Mouse (Mus musculus) forebrain, postnatal 0 days (tissue): ENCODE data around the gene Cyb5rl. TPM values are rescaled to one million over a fixed set of nuclear protein-coding genes. Genes with fewer than 3 reads are reported as not detected.

Experiments
- ATAC-seq: fragments of 200-750 bp; cut with Nextera tagmentation; 2 replicates; pipeline ENCODE4 v1.8.0; 2017; ENCODE audit warnings: mild to moderate bottlenecking, moderate library complexity
- DNase-seq: peaks from one replicate; pipeline ENCODE4 v3.0.0-alpha.2; 2015
- H3K27ac ChIP-seq: fragments of 300-500 bp; sonication (generic); 2 replicates; pipeline ENCODE4 v1.5.1; 2014; ENCODE audit warnings: low read depth, mild to moderate bottlenecking, antibody characterized with exemption, low read length, moderate library complexity, mixed read lengths
- H3K27me3 ChIP-seq: fragments of 300-500 bp; sonication (generic); 2 replicates; pipeline ENCODE4 v1.6.1; 2014; ENCODE audit warnings: mild to moderate bottlenecking, low read length, mixed read lengths; ENCODE audit not compliant: insufficient read depth
- H3K36me3 ChIP-seq: fragments of 300-500 bp; sonication (generic); 2 replicates; pipeline ENCODE4 v1.6.1; 2014; ENCODE audit warnings: mild to moderate bottlenecking, moderate library complexity; ENCODE audit not compliant: insufficient read depth
- H3K4me1 ChIP-seq: fragments of 300-500 bp; sonication (generic); 2 replicates; pipeline ENCODE4 v1.6.1; 2014; ENCODE audit warnings: antibody characterized with exemption; ENCODE audit not compliant: insufficient read depth
- H3K4me2 ChIP-seq: fragments of 300-500 bp; sonication (generic); 2 replicates; pipeline ENCODE4 v1.6.1; 2014; ENCODE audit warnings: low read depth, mild to moderate bottlenecking, moderate library complexity
- H3K4me3 ChIP-seq: fragments of 300-500 bp; sonication (generic); 2 replicates; pipeline ENCODE4 v1.5.1; 2014; ENCODE audit warnings: low read depth, low read length, mixed read lengths
- H3K9ac ChIP-seq: fragments of 300-500 bp; sonication (generic); 2 replicates; pipeline ENCODE4 v1.6.1; 2014; ENCODE audit warnings: mild to moderate bottlenecking
- H3K9me3 ChIP-seq: fragments of 300-500 bp; sonication (generic); 2 replicates; pipeline ENCODE4 v1.6.1; 2016; ENCODE audit warnings: low read length
- CTCF ChIP-seq: sonication (generic); IDR thresholded peaks from 2 replicates; pipeline ENCODE4 v1.5.1; 2016; ENCODE audit warnings: antibody characterized with exemption, control low read depth, low read depth
- WGBS: fragments of 180-500 bp; shearing (Covaris S2); extraction: QIAGEN DNeasy Blood & Tissue Kit; methylation state at CpG from one replicate; pipeline ENCODE4 v1.1.7; 2014; 5-methylcytosine and 5-hydroxymethylcytosine counted together
- polyA plus RNA-seq: library from polyadenylated mRNA; unstranded; fragments of >200 nt; fragmentation: Nextera tagmentation; extraction: Ambion mirVana; gene quantifications from 2 replicates; pipeline ENCODE4 v1.2.1, GENCODE M21; 2015
- total RNA-seq: library from RNA; depleted of rRNA; stranded (reverse); fragments of >200 nt; gene quantifications from 2 replicates; pipeline ENCODE4 v1.2.3, GENCODE M21; 2014

The Cyb5rl gene
- total and polyA plus RNA-seq, 2 experiments from 2014 or later = 4.5 to 4.6 TPM

- no peak overlapping the region for H3K27ac ChIP-seq
- peak; percentile 35 for DNase-seq
Observed at GRCm38 (mm10) chr4:107075456-107075855, 8.7 kb downstream of the Cyb5rl start.

GRCm38 (mm10) chr4:107078894-107079293 is 12.1 kb downstream of the Cyb5rl start:
- no peaks in the 10 kb centered on the region for H3K27me3 ChIP-seq
- no peak for DNase-seq
- WGBS = 87% methylated on average over 4 of the region's 4 CpGs
- H3K4me1 ChIP-seq = 0 out of 2 replicates have a peak, but pooled peaks cover 2% of the 10 kb centered on the region
- no peak overlapping the region for H3K4me2 ChIP-seq
- H3K27ac ChIP-seq = no peak overlapping the region
- no peak overlapping the region for H3K9ac ChIP-seq
- no peak overlapping the region for H3K4me3 ChIP-seq
- TF ChIP-seq CTCF = no peak
- H3K36me3 ChIP-seq = no peaks in the 10 kb centered on the region
- no peaks in the 10 kb centered on the region for H3K9me3 ChIP-seq
- peak; percentile 42; the same call in 1 of the 2 replicates for ATAC-seq

More at GRCm38 (mm10) chr4:107075456-107075855, 8.7 kb downstream of the Cyb5rl start:
- 50% methylated on average over 5 of the region's 5 CpGs for WGBS
- no peaks in the 10 kb centered on the region for H3K9me3 ChIP-seq
- ATAC-seq = peak; percentile 75
- no peaks in the 10 kb centered on the region for H3K36me3 ChIP-seq
- TF ChIP-seq CTCF = no peak
- H3K4me2 ChIP-seq = no peak overlapping the region
- no peak overlapping the region for H3K9ac ChIP-seq
- H3K27me3 ChIP-seq = no peaks in the 10 kb centered on the region
- H3K4me3 ChIP-seq = no peak overlapping the region
- no peaks in the 10 kb centered on the region for H3K4me1 ChIP-seq

GRCm38 (mm10) chr4:107079716-107080115 is 12.9 kb downstream of the Cyb5rl start:
- no peak for DNase-seq
- Histone ChIP-seq H3K27ac (no peak overlapping the region), H3K9ac (no peak overlapping the region), H3K9me3 (no peaks in the 10 kb centered on the region), H3K27me3 (no peaks in the 10 kb centered on the region), H3K4me3 (no peak overlapping the region), H3K4me1 (peaks cover 9% of the 10 kb centered on the region), H3K4me2 (no peak overlapping the region), H3K36me3 (no peaks in the 10 kb centered on the region)
- no peak for ATAC-seq
- no peak for TF ChIP-seq CTCF

GRCm38 (mm10) chr4:107082185-107082584 is 15.4 kb downstream of the Cyb5rl start:
- no peak for TF ChIP-seq CTCF
- Histone ChIP-seq H3K9me3 (no peaks in the 10 kb centered on the region), H3K9ac (no peak overlapping the region), H3K4me2 (no peak overlapping the region), H3K4me1 (peaks cover 16% of the 10 kb centered on the region), H3K36me3 (no peaks in the 10 kb centered on the region), H3K4me3 (no peak overlapping the region), H3K27ac (no peak overlapping the region), H3K27me3 (no peaks in the 10 kb centered on the region)
- ATAC-seq (no peak), DNase-seq (no peak)
- 85% methylated on average over 3 of the region's 3 CpGs for WGBS

GRCm38 (mm10) chr4:107083126-107083525 is 16.3 kb downstream of the Cyb5rl start:
- no peak overlapping the region for H3K27ac ChIP-seq
- H3K27me3 ChIP-seq = no peaks in the 10 kb centered on the region
- ATAC-seq (no peak), DNase-seq (no peak)
- no peak for TF ChIP-seq CTCF
- no peak overlapping the region for H3K4me3 ChIP-seq
- H3K9ac ChIP-seq = no peak overlapping the region
- no peaks in the 10 kb centered on the region for H3K9me3 ChIP-seq
- H3K4me2 ChIP-seq = no peak overlapping the region
- no peaks in the 10 kb centered on the region for H3K36me3 ChIP-seq
- 96% methylated on average over 4 of the region's 4 CpGs for WGBS
- H3K4me1 ChIP-seq = peaks cover 16% of the 10 kb centered on the region

GRCm38 (mm10) chr4:107084343-107084742 is 17.6 kb downstream of the Cyb5rl start:
- 8% methylated on average over 1 of the region's 1 CpGs for WGBS
- ATAC-seq (peak; percentile 46), DNase-seq (no peak)
- no peak for TF ChIP-seq CTCF
- Histone ChIP-seq H3K4me2 (no peak overlapping the region), H3K4me1 (peaks cover 16% of the 10 kb centered on the region), H3K9me3 (no peaks in the 10 kb centered on the region), H3K9ac (no peak overlapping the region), H3K36me3 (no peaks in the 10 kb centered on the region), H3K27me3 (no peaks in the 10 kb centered on the region), H3K4me3 (no peak overlapping the region), H3K27ac (peak overlapping the region; percentile 77)

GRCm38 (mm10) chr4:107084858-107085257 is 18.1 kb downstream of the Cyb5rl start:
- H3K4me3 ChIP-seq = no peak overlapping the region
- H3K4me1 ChIP-seq = peaks cover 16% of the 10 kb centered on the region
- DNase-seq (peak; percentile 85), ATAC-seq (peak; percentile 96)
- H3K9me3 ChIP-seq = no peaks in the 10 kb centered on the region
- no peak for TF ChIP-seq CTCF
- peak overlapping the region; percentile 77 for H3K27ac ChIP-seq
- no peak overlapping the region for H3K4me2 ChIP-seq
- H3K27me3 ChIP-seq = no peaks in the 10 kb centered on the region
- H3K9ac ChIP-seq = no peak overlapping the region
- 3% methylated on average over 6 of the region's 6 CpGs for WGBS
- no peaks in the 10 kb centered on the region for H3K36me3 ChIP-seq
